Mouse (Mus musculus): ENCODE data around the gene Sh3bgrl2. TPM values are rescaled to one million over a fixed set of nuclear protein-coding genes. Genes with fewer than 3 reads are reported as not detected.
A peak's percentile ranks its signal among the peaks of the same experiment; 100 is the strongest.

Gene Sh3bgrl2
- polyA plus RNA-seq, 1 experiment = 4.0 TPM

DNA sequence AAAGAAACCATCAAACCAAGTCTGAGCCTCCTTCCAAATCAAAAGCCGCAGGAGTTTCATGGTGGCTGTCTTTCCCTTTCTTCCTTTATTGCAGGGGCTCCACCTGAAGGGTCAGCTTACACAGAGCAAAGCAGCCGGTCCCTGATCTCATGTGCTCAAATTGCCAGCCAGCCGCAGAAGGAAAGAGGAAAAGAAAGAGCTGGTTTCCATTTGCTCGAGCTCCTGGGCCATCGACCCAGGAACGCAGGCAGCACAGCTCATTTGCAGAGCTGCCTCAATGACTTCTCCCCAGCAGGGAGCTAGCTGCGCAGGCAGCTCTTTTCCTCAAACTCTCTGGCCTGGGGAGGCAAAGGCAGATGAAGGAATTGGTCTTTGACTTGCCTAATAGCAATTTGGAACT is 87.9 kb downstream of the Sh3bgrl2 start:
- Histone ChIP-seq H3K4me2 (ENCODE audit: low read depth) (no peak overlapping the region), H3ac (ENCODE audit: control insufficient read depth, insufficient read length) (no peak overlapping the region), H3K27me3 (ENCODE audit: control insufficient read depth, insufficient read depth, insufficient read length) (peaks cover 4% of the 10 kb centered on the region), H3K36me3 (ENCODE audit: control insufficient read depth, insufficient read depth) (no peaks in the 10 kb centered on the region), H3K79me2 (ENCODE audit: control insufficient read depth, insufficient read depth) (no peaks in the 10 kb centered on the region), H3K4me3 (no peak overlapping the region)
- no peak for TF ChIP-seq REST (IDR thresholded peaks at IDR 0.05; ENCODE audit: insufficient read depth, insufficient read length)
- no peak for TF ChIP-seq SRF (IDR thresholded peaks at IDR 0.05; ENCODE audit: control insufficient read depth, insufficient read length, low read depth)
- TF ChIP-seq TCF12 (IDR thresholded peaks at IDR 0.05; ENCODE audit: insufficient read depth, poor library complexity, severe bottlenecking) = no peak
- no peak for TF ChIP-seq POLR2A (IDR thresholded peaks at IDR 0.05; ENCODE audit: insufficient read length, low read depth)
- no peak for TF ChIP-seq MAX (IDR thresholded peaks at IDR 0.05; ENCODE audit: low read depth)
- no peak for TF ChIP-seq E2F4 (IDR thresholded peaks at IDR 0.05; ENCODE audit: insufficient read depth)
- no peak for TF ChIP-seq CEBPB (IDR thresholded peaks at IDR 0.05; ENCODE audit: insufficient read depth, poor library complexity, severe bottlenecking)
- TF ChIP-seq TCF3 (IDR thresholded peaks at IDR 0.05; ENCODE audit: insufficient read length, low read depth) = no peak
- no peak for TF ChIP-seq MYOG (IDR thresholded peaks at IDR 0.05; ENCODE audit: control insufficient read depth in 1 of 3, insufficient read depth in 1 of 3, insufficient read length in 2 of 3, low read depth in 2 of 3)
- no peak for TF ChIP-seq MYOD1 (IDR thresholded peaks at IDR 0.05; ENCODE audit: control insufficient read depth in 1 of 3, insufficient read length in 2 of 3, low read depth in 2 of 3)
- TF ChIP-seq USF1 (IDR thresholded peaks at IDR 0.05; ENCODE audit: low read depth) = no peak
- no peak for TF ChIP-seq POLR2AphosphoS2 (IDR thresholded peaks at IDR 0.05; ENCODE audit: insufficient read length, low read depth)

DNA sequence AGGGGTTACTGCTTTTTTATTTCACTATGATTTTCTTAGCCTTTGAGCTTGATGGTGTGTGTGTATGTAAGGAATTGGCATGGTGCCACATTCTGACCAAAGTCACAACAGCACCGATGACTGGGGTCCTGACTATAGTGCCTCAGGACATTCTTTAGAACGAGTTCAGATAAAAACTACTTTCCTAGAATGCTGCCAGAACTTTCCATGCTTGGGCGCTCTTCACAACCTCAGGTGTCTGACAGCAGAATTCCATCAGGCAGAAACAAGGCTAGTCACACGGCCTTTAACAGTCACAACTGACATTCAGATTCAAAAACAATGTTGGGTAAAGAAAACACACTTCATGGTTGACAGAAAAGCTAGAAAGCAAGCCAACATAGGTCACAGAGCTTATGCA is 95.0 kb downstream of the Sh3bgrl2 start:
- no peak for TF ChIP-seq TCF3 (IDR thresholded peaks at IDR 0.05; ENCODE audit: insufficient read length, low read depth)
- no peak for TF ChIP-seq SRF (IDR thresholded peaks at IDR 0.05; ENCODE audit: control insufficient read depth, insufficient read length, low read depth)
- TF ChIP-seq MYOD1 (IDR thresholded peaks at IDR 0.05; ENCODE audit: control insufficient read depth in 1 of 3, insufficient read length in 2 of 3, low read depth in 2 of 3) = no peak
- TF ChIP-seq POLR2A (IDR thresholded peaks at IDR 0.05; ENCODE audit: insufficient read length, low read depth) = no peak
- TF ChIP-seq TCF12 (IDR thresholded peaks at IDR 0.05; ENCODE audit: insufficient read depth, poor library complexity, severe bottlenecking) = no peak
- no peak for TF ChIP-seq CEBPB (IDR thresholded peaks at IDR 0.05; ENCODE audit: insufficient read depth, poor library complexity, severe bottlenecking)
- TF ChIP-seq POLR2AphosphoS2 (IDR thresholded peaks at IDR 0.05; ENCODE audit: insufficient read length, low read depth) = no peak
- H3K27me3 ChIP-seq (ENCODE audit: control insufficient read depth, insufficient read depth, insufficient read length) = peaks cover 4% of the 10 kb centered on the region

DNA sequence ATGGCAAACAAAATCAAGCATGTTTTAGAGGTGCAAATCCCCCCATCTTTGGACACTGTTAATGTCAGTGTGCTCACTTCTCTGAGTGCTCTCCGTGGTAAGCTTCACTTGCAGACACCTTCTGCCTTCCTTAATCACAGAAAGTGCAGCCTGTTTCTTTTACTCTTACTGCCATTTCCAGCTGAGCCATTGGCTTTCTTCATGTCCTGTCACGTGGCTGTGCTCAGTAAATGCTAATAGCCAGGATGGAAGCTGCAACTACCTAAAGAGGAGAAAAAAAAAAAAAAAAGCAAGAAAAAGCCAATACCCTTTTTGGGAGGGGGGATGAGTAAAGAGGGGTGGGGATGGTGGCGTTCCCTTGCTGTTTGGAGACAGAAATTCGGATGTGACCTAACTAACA is 95.7 kb downstream of the Sh3bgrl2 start:
- H3ac ChIP-seq (ENCODE audit: control insufficient read depth, insufficient read length) = no peak overlapping the region
- H3K4me3 ChIP-seq = no peak overlapping the region
- no peak overlapping the region for H3K4me2 ChIP-seq (ENCODE audit: low read depth)
- peak; percentile 1 for TF ChIP-seq USF1 (IDR thresholded peaks at IDR 0.05; ENCODE audit: low read depth)
- no peak for TF ChIP-seq TCF3 (IDR thresholded peaks at IDR 0.05; ENCODE audit: insufficient read length, low read depth)
- TF ChIP-seq E2F4 (IDR thresholded peaks at IDR 0.05; ENCODE audit: insufficient read depth) = no peak
- no peak for TF ChIP-seq POLR2A (IDR thresholded peaks at IDR 0.05; ENCODE audit: insufficient read length, low read depth)
- H3K36me3 ChIP-seq (ENCODE audit: control insufficient read depth, insufficient read depth) = no peaks in the 10 kb centered on the region
- H3K27me3 ChIP-seq (ENCODE audit: control insufficient read depth, insufficient read depth, insufficient read length) = peaks cover 4% of the 10 kb centered on the region
- no peaks in the 10 kb centered on the region for H3K79me2 ChIP-seq (ENCODE audit: control insufficient read depth, insufficient read depth)

More for the DNA sequence above, 95.0 kb downstream of the Sh3bgrl2 start:
- H3K36me3 ChIP-seq (ENCODE audit: control insufficient read depth, insufficient read depth) = no peaks in the 10 kb centered on the region
- no peak overlapping the region for H3K4me2 ChIP-seq (ENCODE audit: low read depth)
- no peaks in the 10 kb centered on the region for H3K79me2 ChIP-seq (ENCODE audit: control insufficient read depth, insufficient read depth)
- no peak overlapping the region for H3K4me3 ChIP-seq
- H3ac ChIP-seq (ENCODE audit: control insufficient read depth, insufficient read length) = no peak overlapping the region

DNA sequence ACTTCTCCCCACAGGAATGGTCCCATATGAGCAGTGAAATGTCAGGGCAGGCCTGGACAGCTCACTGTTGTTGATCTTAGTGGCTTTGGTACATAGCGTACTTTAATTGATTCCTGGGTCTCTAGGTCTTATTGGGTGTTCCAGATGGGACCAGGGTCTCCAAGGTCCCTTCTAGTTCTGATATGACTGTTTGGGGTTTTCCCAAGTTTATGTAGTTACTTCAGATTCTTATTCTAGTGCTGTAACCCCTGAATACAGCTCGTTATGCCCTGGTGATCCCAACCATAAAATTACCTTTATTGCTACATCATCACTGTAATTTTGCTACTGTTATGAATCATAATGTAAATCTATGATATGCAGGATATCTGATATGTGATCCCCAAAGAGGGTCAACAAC is 98.1 kb downstream of the Sh3bgrl2 start:
- TF ChIP-seq TCF3 (IDR thresholded peaks at IDR 0.05; ENCODE audit: insufficient read length, low read depth) (no peak), POLR2AphosphoS2 (IDR thresholded peaks at IDR 0.05; ENCODE audit: insufficient read length, low read depth) (no peak), SRF (IDR thresholded peaks at IDR 0.05; ENCODE audit: control insufficient read depth, insufficient read length, low read depth) (no peak), REST (IDR thresholded peaks at IDR 0.05; ENCODE audit: insufficient read depth, insufficient read length) (no peak), TCF12 (IDR thresholded peaks at IDR 0.05; ENCODE audit: insufficient read depth, poor library complexity, severe bottlenecking) (no peak), MAX (IDR thresholded peaks at IDR 0.05; ENCODE audit: low read depth) (no peak)
- Histone ChIP-seq H3K79me2 (ENCODE audit: control insufficient read depth, insufficient read depth) (no peaks in the 10 kb centered on the region), H3K27me3 (ENCODE audit: control insufficient read depth, insufficient read depth, insufficient read length) (peaks cover 4% of the 10 kb centered on the region), H3K4me2 (ENCODE audit: low read depth) (no peak overlapping the region), H3K36me3 (ENCODE audit: control insufficient read depth, insufficient read depth) (no peaks in the 10 kb centered on the region), H3ac (ENCODE audit: control insufficient read depth, insufficient read length) (no peak overlapping the region), H3K4me3 (no peak overlapping the region)

DNA sequence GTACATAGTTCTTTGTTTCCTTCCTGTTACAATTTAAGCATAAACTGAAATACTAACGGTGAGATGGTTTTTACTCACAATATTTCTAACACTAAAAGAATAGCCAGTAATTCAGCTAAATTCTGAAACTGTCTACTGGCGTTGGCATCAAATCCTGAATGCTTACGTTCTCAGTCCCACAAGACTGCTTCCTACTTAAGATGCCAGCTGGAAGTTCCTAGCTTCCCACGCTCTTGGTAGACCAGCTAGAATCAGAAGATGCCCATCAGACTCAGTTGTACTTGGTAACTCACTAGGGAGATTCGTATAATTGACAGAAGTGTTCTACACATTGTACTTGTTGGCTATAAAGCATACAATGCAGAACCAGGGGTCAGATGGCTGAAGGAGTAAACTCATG is 98.6 kb downstream of the Sh3bgrl2 start:
- peaks cover 4% of the 10 kb centered on the region for H3K27me3 ChIP-seq (ENCODE audit: control insufficient read depth, insufficient read depth, insufficient read length)
- TF ChIP-seq POLR2A (IDR thresholded peaks at IDR 0.05; ENCODE audit: insufficient read length, low read depth) (no peak), MAX (IDR thresholded peaks at IDR 0.05; ENCODE audit: low read depth) (no peak), SRF (IDR thresholded peaks at IDR 0.05; ENCODE audit: control insufficient read depth, insufficient read length, low read depth) (no peak), TCF12 (IDR thresholded peaks at IDR 0.05; ENCODE audit: insufficient read depth, poor library complexity, severe bottlenecking) (no peak), USF1 (IDR thresholded peaks at IDR 0.05; ENCODE audit: low read depth) (no peak), MYOG (IDR thresholded peaks at IDR 0.05; ENCODE audit: control insufficient read depth in 1 of 3, insufficient read depth in 1 of 3, insufficient read length in 2 of 3, low read depth in 2 of 3) (no peak), REST (IDR thresholded peaks at IDR 0.05; ENCODE audit: insufficient read depth, insufficient read length) (no peak), CEBPB (IDR thresholded peaks at IDR 0.05; ENCODE audit: insufficient read depth, poor library complexity, severe bottlenecking) (no peak)
- H3ac ChIP-seq (ENCODE audit: control insufficient read depth, insufficient read length) = no peak overlapping the region
- H3K79me2 ChIP-seq (ENCODE audit: control insufficient read depth, insufficient read depth) = no peaks in the 10 kb centered on the region
- no peak overlapping the region for H3K4me2 ChIP-seq (ENCODE audit: low read depth)
- H3K4me3 ChIP-seq = no peak overlapping the region
- no peaks in the 10 kb centered on the region for H3K36me3 ChIP-seq (ENCODE audit: control insufficient read depth, insufficient read depth)

Measured in myocyte (in vitro differentiated cells).